9 mouse cellular contexts compared by ENCODE assay signal in the genomic region with DNA sequence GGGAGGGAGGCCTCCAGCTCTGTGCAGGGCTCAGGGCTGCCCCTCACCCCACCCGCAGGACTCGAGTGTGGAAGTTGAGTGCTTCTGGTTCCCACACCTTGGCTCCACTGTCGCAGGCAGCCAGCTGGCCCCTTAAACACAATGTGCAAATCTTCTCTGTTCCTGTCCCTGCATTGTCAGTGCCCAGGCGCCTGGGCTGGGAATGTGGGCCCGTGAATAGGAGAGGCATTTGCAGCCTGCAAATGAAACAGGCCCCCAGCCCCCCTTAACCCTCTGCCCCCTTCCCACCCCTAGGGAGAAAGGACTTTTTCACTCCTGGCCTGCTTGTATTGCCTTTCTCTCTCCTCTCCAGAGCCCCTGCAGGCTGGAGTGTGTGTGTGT. TPM values are rescaled to one million over a fixed set of nuclear protein-coding genes. Genes with fewer than 3 reads are reported as not detected.
DNase-seq lines count a peak whose midpoint lies in the region; ATAC-seq and TF ChIP-seq lines count a peak whose summit lies in the region.
"Had no signal": no experiment of that assay in that cellular context is flagged by ENCODE, and none has a peak within 500 bp of the region (broad histone marks: within the 10 kb centered on the region; RNA-seq: fewer than 3 reads in every experiment).

No protein-coding gene starts in this region.

- DNase-seq in heart, embryonic 10.5 days (ENCODE audit: low spot score) = no peak
- peak; percentile 74 for DNase-seq in forebrain, embryonic 14.5 days (ENCODE audit: low spot score)
- DNase-seq in midbrain, postnatal 0 days (ENCODE audit: low spot score) = peak; percentile 39
- no peak for DNase-seq in adrenal gland, adult 18-20 months (ENCODE audit: low spot score in 2 of 2)
- no peak for DNase-seq in heart, adult 18-20 months

- no peak overlapping the region for H3K9ac ChIP-seq in heart, embryonic 12.5 days
- H3K9ac ChIP-seq in forebrain, embryonic 14.5 days (ENCODE audit: low read length) = peak overlapping the region; percentile 50
- H3K9ac ChIP-seq in kidney, embryonic 15.5 days = 0 out of 2 replicates have a peak overlapping the region, but pooled peaks have one; percentile 10
- H3K9ac ChIP-seq in midbrain, postnatal 0 days (replicated peaks; ENCODE audit: low read length, poor library complexity, severe bottlenecking) = no peak overlapping the region

- WGBS in heart, embryonic 10.5 days = 13% methylated on average over 5 of the region's 5 CpGs
- WGBS in heart, embryonic 12.5 days = 12% methylated on average over 5 of the region's 5 CpGs
- WGBS in forebrain, embryonic 14.5 days = 0% methylated on average over 5 of the region's 5 CpGs
- WGBS in kidney, embryonic 15.5 days = 17% methylated on average over 5 of the region's 5 CpGs
- WGBS in midbrain, postnatal 0 days = 17% methylated on average over 5 of the region's 5 CpGs

- peak overlapping the region; percentile 76 for H3K27ac ChIP-seq in heart, embryonic 10.5 days
- no peak overlapping the region for H3K27ac ChIP-seq in heart, embryonic 12.5 days (ENCODE audit: poor library complexity, severe bottlenecking)
- peak overlapping the region; percentile 94 for H3K27ac ChIP-seq in forebrain, embryonic 14.5 days (ENCODE audit: low read depth, low read length)
- H3K27ac ChIP-seq in kidney, embryonic 15.5 days = peak overlapping the region; percentile 73
- peak overlapping the region; percentile 38; the same call in 1 of the 2 replicates for H3K27ac ChIP-seq in midbrain, postnatal 0 days (ENCODE audit: low read depth, low read length)
- H3K27ac ChIP-seq: macrophage had no signal

- H3K36me3 ChIP-seq in heart, embryonic 10.5 days = peaks cover 19% of the 10 kb centered on the region
- no peaks in the 10 kb centered on the region for H3K36me3 ChIP-seq in heart, embryonic 12.5 days
- peaks cover 25% of the 10 kb centered on the region for H3K36me3 ChIP-seq in forebrain, embryonic 14.5 days (ENCODE audit: control insufficient read depth, insufficient read depth, low read length)
- H3K36me3 ChIP-seq in kidney, embryonic 15.5 days = no peaks in the 10 kb centered on the region; the same call in 1 of the 2 replicates
- peaks cover 3% of the 10 kb centered on the region; the same call in 1 of the 2 replicates for H3K36me3 ChIP-seq in midbrain, postnatal 0 days (ENCODE audit: insufficient read depth, low read length)

- H3K4me2 ChIP-seq in heart, embryonic 12.5 days = no peak overlapping the region
- H3K4me2 ChIP-seq in forebrain, embryonic 14.5 days (ENCODE audit: low read length) = peak overlapping the region; percentile 10; the same call in 1 of the 2 replicates
- H3K4me2 ChIP-seq in kidney, embryonic 15.5 days = no peak overlapping the region
- H3K4me2 ChIP-seq in midbrain, postnatal 0 days (ENCODE audit: low read depth, low read length, poor library complexity, severe bottlenecking) = no peak overlapping the region

- H3K9me3 ChIP-seq in heart, embryonic 10.5 days = no peaks in the 10 kb centered on the region
- no peaks in the 10 kb centered on the region for H3K9me3 ChIP-seq in heart, embryonic 12.5 days (replicated peaks)
- H3K9me3 ChIP-seq in forebrain, embryonic 14.5 days (replicated peaks; ENCODE audit: control insufficient read depth, low read length) = no peaks in the 10 kb centered on the region
- no peaks in the 10 kb centered on the region for H3K9me3 ChIP-seq in kidney, embryonic 15.5 days (replicated peaks)
- H3K9me3 ChIP-seq in midbrain, postnatal 0 days (ENCODE audit: low read length) = no peaks in the 10 kb centered on the region

- H3K4me3 ChIP-seq in heart, embryonic 10.5 days = no peak overlapping the region
- no peak overlapping the region for H3K4me3 ChIP-seq in heart, embryonic 12.5 days
- no peak overlapping the region for H3K4me3 ChIP-seq in forebrain, embryonic 14.5 days (ENCODE audit: low read depth, low read length)
- H3K4me3 ChIP-seq in kidney, embryonic 15.5 days (replicated peaks) = no peak overlapping the region
- no peak overlapping the region for H3K4me3 ChIP-seq in midbrain, postnatal 0 days (ENCODE audit: low read depth, low read length)

- ATAC-seq in heart, embryonic 12.5 days (ENCODE audit: insufficient number of reproducible peaks, low FRiP score) = no peak
- ATAC-seq in forebrain, embryonic 14.5 days = peak; percentile 82
- peak; percentile 50; the same call in 1 of the 2 replicates for ATAC-seq in kidney, embryonic 15.5 days (replicated peaks; ENCODE audit: low FRiP score)
- ATAC-seq in midbrain, postnatal 0 days (ENCODE audit: low FRiP score) = peak; percentile 54; the same call in 1 of the 2 replicates
- no peak for ATAC-seq in megakaryocyte progenitor cell, adult 5-6 weeks (replicated peaks; ENCODE audit: poor library complexity)

- no peak for TF ChIP-seq CTCF in midbrain, postnatal 0 days (IDR thresholded peaks at IDR 0.05)

- H3K27me3 ChIP-seq in heart, embryonic 10.5 days (ENCODE audit: insufficient read depth, poor library complexity, severe bottlenecking) = no peaks in the 10 kb centered on the region
- no peaks in the 10 kb centered on the region for H3K27me3 ChIP-seq in heart, embryonic 12.5 days (replicated peaks)
- no peaks in the 10 kb centered on the region for H3K27me3 ChIP-seq in forebrain, embryonic 14.5 days (replicated peaks; ENCODE audit: control insufficient read depth, insufficient read depth, low read length)
- H3K27me3 ChIP-seq in kidney, embryonic 15.5 days = no peaks in the 10 kb centered on the region
- no peaks in the 10 kb centered on the region for H3K27me3 ChIP-seq in midbrain, postnatal 0 days (ENCODE audit: insufficient read depth, low read length)

- H3K4me1 ChIP-seq in heart, embryonic 10.5 days = peaks cover 61% of the 10 kb centered on the region
- peaks cover 41% of the 10 kb centered on the region for H3K4me1 ChIP-seq in heart, embryonic 12.5 days (replicated peaks)
- H3K4me1 ChIP-seq in forebrain, embryonic 14.5 days (ENCODE audit: control insufficient read depth, insufficient read depth, low read length) = peaks cover 25% of the 10 kb centered on the region
- H3K4me1 ChIP-seq in kidney, embryonic 15.5 days = peaks cover 56% of the 10 kb centered on the region
- H3K4me1 ChIP-seq in midbrain, postnatal 0 days (ENCODE audit: insufficient read depth, low read length) = peaks cover 3% of the 10 kb centered on the region; the same call in 1 of the 2 replicates

RNA-seq across cellular contexts. Expression of a gene that starts 12.3 kb away (rescaled TPM):
- polyA plus RNA-seq in heart, embryonic 10.5 days (2016; fragmentation: Nextera tagmentation; extraction: Ambion mirVana) = 26.8 and 65.0 TPM in 2 replicates
- polyA plus RNA-seq in heart, embryonic 12.5 days (2016; fragmentation: Nextera tagmentation; extraction: Ambion mirVana) = 4.8 and 5.5 TPM in 2 replicates
- 5.1 and 5.8 TPM in 2 replicates for polyA plus RNA-seq in forebrain, embryonic 14.5 days (2014; fragmentation: Nextera tagmentation; extraction: Ambion mirVana)
- polyA plus RNA-seq in kidney, embryonic 15.5 days (2015; fragmentation: Nextera tagmentation; extraction: Ambion mirVana) = 3.5 and 4.2 TPM in 2 replicates
- total RNA-seq in midbrain, postnatal 0 days (2014; rRNA removed) = 5.3 and 7.7 TPM in 2 replicates
- polyA plus RNA-seq in midbrain, postnatal 0 days (2015; fragmentation: Nextera tagmentation; extraction: Ambion mirVana) = 6.4 and 6.6 TPM in 2 replicates
- 1 to 10 TPM; 1.4 to 1.8 TPM for total RNA-seq in adrenal gland, adult 18-20 months (2021)
- total RNA-seq in megakaryocyte progenitor cell, adult 5-6 weeks (2015) = not detected in 2 replicates
- not detected in 2 replicates for total RNA-seq in megakaryocyte progenitor cell, adult 5-6 weeks (2017)
- under 1 TPM; 0.15 to 0.18 TPM for total RNA-seq in heart, adult 18-20 months (2021)
- polyA plus RNA-seq: macrophage had no signal

RNA-seq across cellular contexts. Expression of a gene that starts 41.8 kb away (rescaled TPM):
- polyA plus RNA-seq in heart, embryonic 10.5 days (2016; fragmentation: Nextera tagmentation; extraction: Ambion mirVana) = 4.8 and 5.8 TPM in 2 replicates
- polyA plus RNA-seq in heart, embryonic 12.5 days (2016; fragmentation: Nextera tagmentation; extraction: Ambion mirVana) = 5.0 and 5.8 TPM in 2 replicates
- polyA plus RNA-seq in forebrain, embryonic 14.5 days (2014; fragmentation: Nextera tagmentation; extraction: Ambion mirVana) = 4.2 and 4.4 TPM in 2 replicates
- 7.9 and 8.1 TPM in 2 replicates for polyA plus RNA-seq in kidney, embryonic 15.5 days (2015; fragmentation: Nextera tagmentation; extraction: Ambion mirVana)
- 7.5 and 8.0 TPM in 2 replicates for total RNA-seq in midbrain, postnatal 0 days (2014; rRNA removed)
- 7.0 and 7.7 TPM in 2 replicates for polyA plus RNA-seq in midbrain, postnatal 0 days (2015; fragmentation: Nextera tagmentation; extraction: Ambion mirVana)
- total RNA-seq in adrenal gland, adult 18-20 months (2021) = 10 to 100 TPM; 12.0 to 15.3 TPM
- total RNA-seq in megakaryocyte progenitor cell, adult 5-6 weeks (2015) = 3.2 and 3.3 TPM in 2 replicates
- total RNA-seq in megakaryocyte progenitor cell, adult 5-6 weeks (2017) = 2.8 and 3.1 TPM in 2 replicates
- 1 to 10 TPM; 2.3 to 2.9 TPM for total RNA-seq in heart, adult 18-20 months (2021)

RNA-seq across cellular contexts. Expression of a gene that starts 52.0 kb away (rescaled TPM):
- polyA plus RNA-seq in heart, embryonic 10.5 days (2016; fragmentation: Nextera tagmentation; extraction: Ambion mirVana) = 7.5 and 10.8 TPM in 2 replicates
- polyA plus RNA-seq in heart, embryonic 12.5 days (2016; fragmentation: Nextera tagmentation; extraction: Ambion mirVana) = 12.9 and 13.0 TPM in 2 replicates
- 8.9 and 13.4 TPM in 2 replicates for polyA plus RNA-seq in forebrain, embryonic 14.5 days (2014; fragmentation: Nextera tagmentation; extraction: Ambion mirVana)
- 11.8 and 13.5 TPM in 2 replicates for polyA plus RNA-seq in kidney, embryonic 15.5 days (2015; fragmentation: Nextera tagmentation; extraction: Ambion mirVana)
- 46.6 and 52.9 TPM in 2 replicates for total RNA-seq in midbrain, postnatal 0 days (2014; rRNA removed)
- 11.1 and 11.9 TPM in 2 replicates for polyA plus RNA-seq in midbrain, postnatal 0 days (2015; fragmentation: Nextera tagmentation; extraction: Ambion mirVana)
- total RNA-seq in adrenal gland, adult 18-20 months (2021) = 10 to 100 TPM; 21.1 to 24.1 TPM
- 0.02 TPM in 1 of 2 replicates, not detected in the other for total RNA-seq in megakaryocyte progenitor cell, adult 5-6 weeks (2015)
- total RNA-seq in megakaryocyte progenitor cell, adult 5-6 weeks (2017) = under 0.01 and 0.07 TPM in 2 replicates
- 10 to 100 TPM; 12.3 to 13.8 TPM for total RNA-seq in heart, adult 18-20 months (2021)

Comparison
In these comparisons a context has a peak if more than half of its experiments do, and no peak if none do; other contexts are left out.
1. DNase-seq: peak in forebrain, embryonic 14.5 days (single experiment) and midbrain, postnatal 0 days (single experiment); none in heart, embryonic 10.5 days (single experiment), adrenal gland, adult 18-20 months (0 of 2) and heart, adult 18-20 months (0 of 2).
2. ATAC-seq: peak in forebrain, embryonic 14.5 days (single experiment), kidney, embryonic 15.5 days (single experiment) and midbrain, postnatal 0 days (single experiment); none in heart, embryonic 12.5 days (single experiment) and megakaryocyte progenitor cell, adult 5-6 weeks (single experiment).
3. H3K9ac ChIP-seq: peak in forebrain, embryonic 14.5 days (single experiment) and kidney, embryonic 15.5 days (single experiment); none in heart, embryonic 12.5 days (single experiment) and midbrain, postnatal 0 days (single experiment).